Mouse (Mus musculus): ENCODE results near the gene Zfp747. TPM values are rescaled to one million over a fixed set of nuclear protein-coding genes. Genes with fewer than 3 reads are reported as not detected.
A peak's percentile ranks its signal among the peaks of the same experiment; 100 is the strongest.

The Zfp747 gene
- polyA plus RNA-seq, 1 experiment from 2014 or later: 5.5 TPM

DNA sequence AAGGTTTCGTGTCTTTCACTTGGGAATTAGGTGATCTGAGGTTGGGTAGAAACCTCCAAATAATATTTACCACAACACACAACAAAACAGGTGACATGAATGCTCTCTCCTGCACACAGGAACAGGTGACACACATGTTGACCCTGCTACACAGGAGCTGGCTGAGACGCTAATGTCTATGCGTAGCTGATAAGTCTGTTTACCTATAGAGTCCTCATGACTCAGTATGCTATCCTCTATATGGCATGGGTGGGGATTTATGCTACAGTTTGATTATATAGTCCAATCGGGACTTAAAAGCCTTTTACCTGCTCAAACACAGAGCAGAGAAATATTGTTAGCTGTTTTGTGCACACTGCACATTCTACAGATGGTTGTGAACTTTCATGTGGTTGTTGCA is 15.6 kb downstream of the Zfp747 start:
- Histone ChIP-seq H3K9me3 (replicated peaks; ENCODE audit: control insufficient read depth, low read length) (no peaks in the 10 kb centered on the region), H3K27ac (ENCODE audit: low read length) (no peak overlapping the region), H3K4me2 (ENCODE audit: low read depth, low read length) (no peak overlapping the region), H3K27me3 (ENCODE audit: control insufficient read depth, insufficient read depth, low read length) (peaks cover 22% of the 10 kb centered on the region), H3K4me3 (ENCODE audit: low read length) (no peak overlapping the region), H3K4me1 (ENCODE audit: control insufficient read depth, insufficient read depth, low read length) (no peaks in the 10 kb centered on the region; the same call in 1 of the 2 replicates), H3K36me3 (ENCODE audit: control insufficient read depth, insufficient read depth) (no peaks in the 10 kb centered on the region), H3K9ac (ENCODE audit: low read length) (no peak overlapping the region)
- ATAC-seq (replicated peaks; ENCODE audit: extremely low read depth, insufficient read depth, low FRiP score): no peak
- 59% methylated on average over 4 of the region's 4 CpGs for WGBS

DNA sequence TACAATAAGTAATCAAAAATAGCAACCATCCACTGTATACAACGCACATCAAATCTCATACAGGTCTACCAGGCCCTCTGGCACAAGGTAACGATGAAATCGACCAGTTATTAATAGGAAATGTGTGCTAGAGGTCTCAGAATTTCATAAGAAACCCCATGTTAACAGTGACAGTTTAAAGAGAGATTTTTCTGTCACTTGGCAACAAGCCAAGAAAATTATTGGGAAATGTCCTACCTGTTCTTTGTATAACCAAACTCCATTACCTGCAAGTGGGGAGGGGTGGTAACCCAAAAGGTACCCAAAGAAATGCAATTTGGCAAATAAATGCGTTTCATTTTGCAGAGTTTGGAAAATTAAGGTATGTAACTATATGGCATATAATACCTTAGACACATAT is 17.4 kb downstream of the Zfp747 start:
- H3K36me3 ChIP-seq (ENCODE audit: control insufficient read depth, insufficient read depth): no peaks in the 10 kb centered on the region
- no peak overlapping the region for H3K4me2 ChIP-seq (ENCODE audit: low read depth, low read length)
- H3K27me3 ChIP-seq (ENCODE audit: control insufficient read depth, insufficient read depth, low read length): peaks cover 16% of the 10 kb centered on the region
- H3K9ac ChIP-seq (ENCODE audit: low read length): no peak overlapping the region
- H3K9me3 ChIP-seq (replicated peaks; ENCODE audit: control insufficient read depth, low read length): no peaks in the 10 kb centered on the region
- H3K27ac ChIP-seq (ENCODE audit: low read length): no peak overlapping the region
- no peaks in the 10 kb centered on the region for H3K4me1 ChIP-seq (ENCODE audit: control insufficient read depth, insufficient read depth, low read length)
- ATAC-seq (replicated peaks; ENCODE audit: extremely low read depth, insufficient read depth, low FRiP score): no peak
- WGBS: 65% methylated on average over 4 of the region's 4 CpGs
- H3K4me3 ChIP-seq (ENCODE audit: low read length): no peak overlapping the region

DNA sequence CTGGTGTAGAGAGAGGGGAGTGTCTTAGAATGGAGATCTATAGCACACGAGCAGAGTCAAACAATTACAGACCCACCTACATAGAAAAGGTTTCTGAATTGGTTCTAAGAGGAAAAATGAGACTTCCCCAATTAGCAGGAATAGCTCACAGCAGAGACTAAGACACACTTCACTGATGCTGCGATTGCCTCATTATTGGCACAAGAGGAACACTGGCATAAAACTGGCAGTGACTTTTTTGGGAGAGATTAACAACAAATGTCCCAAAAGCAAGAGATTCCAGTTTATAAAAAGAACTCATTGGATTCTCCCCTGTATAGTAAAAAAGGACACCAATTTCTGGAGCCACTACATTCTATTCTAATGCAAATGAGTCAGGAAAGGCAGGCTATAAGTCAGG is 18.0 kb downstream of the Zfp747 start:
- Histone ChIP-seq H3K27me3 (ENCODE audit: control insufficient read depth, insufficient read depth, low read length) (peaks cover 16% of the 10 kb centered on the region), H3K4me3 (ENCODE audit: low read length) (no peak overlapping the region), H3K9me3 (replicated peaks; ENCODE audit: control insufficient read depth, low read length) (no peaks in the 10 kb centered on the region), H3K4me2 (ENCODE audit: low read depth, low read length) (no peak overlapping the region), H3K36me3 (ENCODE audit: control insufficient read depth, insufficient read depth) (no peaks in the 10 kb centered on the region), H3K4me1 (ENCODE audit: control insufficient read depth, insufficient read depth, low read length) (no peaks in the 10 kb centered on the region), H3K27ac (ENCODE audit: low read length) (no peak overlapping the region), H3K9ac (ENCODE audit: low read length) (no peak overlapping the region)
- WGBS: 58% methylated on average over 2 of the region's 2 CpGs
- no peak for ATAC-seq (replicated peaks; ENCODE audit: extremely low read depth, insufficient read depth, low FRiP score)

DNA sequence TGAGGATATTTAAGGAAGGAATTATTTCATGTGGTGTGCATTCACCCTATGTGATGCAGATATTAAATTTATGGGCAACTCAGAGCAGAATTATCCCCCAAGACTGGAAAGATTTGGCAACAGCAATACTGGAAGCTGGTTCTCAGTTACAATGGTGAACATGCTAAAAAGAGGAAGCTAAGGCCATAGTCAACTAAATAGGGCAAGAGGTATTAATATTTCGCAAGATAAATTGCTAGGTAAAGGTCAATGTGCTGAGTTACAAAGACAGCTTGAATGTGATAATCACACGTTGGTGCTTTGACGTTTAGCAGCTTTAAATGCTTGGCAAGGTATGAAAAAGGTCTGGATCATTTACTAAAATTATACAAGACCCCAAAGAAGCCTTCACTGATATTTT is 20.1 kb downstream of the Zfp747 start:
- H3K9ac ChIP-seq (ENCODE audit: low read length): no peak overlapping the region
- no peak overlapping the region for H3K27ac ChIP-seq (ENCODE audit: low read length)
- no peaks in the 10 kb centered on the region for H3K36me3 ChIP-seq (ENCODE audit: control insufficient read depth, insufficient read depth)
- no peaks in the 10 kb centered on the region for H3K9me3 ChIP-seq (replicated peaks; ENCODE audit: control insufficient read depth, low read length)
- H3K4me1 ChIP-seq (ENCODE audit: control insufficient read depth, insufficient read depth, low read length): no peaks in the 10 kb centered on the region
- peaks cover 7% of the 10 kb centered on the region; the same call in 1 of the 2 replicates for H3K27me3 ChIP-seq (ENCODE audit: control insufficient read depth, insufficient read depth, low read length)
- 51% methylated on average over 3 of the region's 3 CpGs for WGBS
- ATAC-seq (replicated peaks; ENCODE audit: extremely low read depth, insufficient read depth, low FRiP score): no peak
- no peak overlapping the region for H3K4me3 ChIP-seq (ENCODE audit: low read length)
- H3K4me2 ChIP-seq (ENCODE audit: low read depth, low read length): no peak overlapping the region

DNA sequence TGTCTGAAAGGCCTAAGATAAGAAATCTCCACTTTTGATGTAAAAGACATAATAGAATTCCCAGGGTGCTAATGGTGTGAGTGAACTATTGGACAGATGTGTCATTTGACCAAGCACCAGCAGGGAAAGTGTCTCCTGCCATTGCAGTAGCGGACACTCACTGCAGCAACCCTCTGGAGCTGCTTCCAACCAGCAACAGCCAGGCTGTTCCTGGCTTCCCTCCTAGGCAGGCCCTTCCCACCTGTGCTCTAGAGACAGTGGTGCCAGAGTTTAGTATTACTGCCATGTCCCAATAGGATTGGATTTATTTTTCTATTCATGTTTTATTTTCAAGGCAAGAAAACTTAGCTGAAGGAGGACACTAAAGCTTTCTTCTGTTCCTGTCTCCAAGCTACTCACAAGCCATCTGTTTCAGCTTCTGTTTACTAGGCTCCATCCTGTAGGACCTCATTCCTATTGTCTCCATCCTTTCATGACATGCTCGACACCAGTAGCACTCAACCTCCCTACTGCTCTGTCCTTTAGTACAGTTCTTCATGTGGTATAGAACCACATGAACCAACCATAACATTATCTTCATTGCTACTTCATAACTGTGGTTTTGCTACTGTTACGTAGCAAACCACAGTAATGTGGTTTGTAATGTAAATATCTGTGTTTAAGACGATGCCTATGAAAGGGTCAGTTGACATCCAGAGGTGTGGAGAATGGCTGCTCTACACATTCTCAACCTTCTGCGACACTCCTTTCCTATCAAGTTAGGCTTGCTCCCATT is 24.4 kb downstream of the Zfp747 start:
- no peak overlapping the region for H3K27ac ChIP-seq (ENCODE audit: low read length)
- 0 out of 2 replicates have a peak, but pooled peaks cover 2% of the 10 kb centered on the region for H3K27me3 ChIP-seq (ENCODE audit: control insufficient read depth, insufficient read depth, low read length)
- H3K4me3 ChIP-seq (ENCODE audit: low read length): no peak overlapping the region
- no peaks in the 10 kb centered on the region for H3K9me3 ChIP-seq (replicated peaks; ENCODE audit: control insufficient read depth, low read length)
- H3K36me3 ChIP-seq (ENCODE audit: control insufficient read depth, insufficient read depth): no peaks in the 10 kb centered on the region
- H3K4me2 ChIP-seq (ENCODE audit: low read depth, low read length): no peak overlapping the region
- whole genome bisulfite sequencing: 75% methylated on average over 5 of the region's 5 CpGs
- H3K4me1 ChIP-seq (ENCODE audit: control insufficient read depth, insufficient read depth, low read length): peaks cover 4% of the 10 kb centered on the region
- ATAC-seq (replicated peaks; ENCODE audit: extremely low read depth, insufficient read depth, low FRiP score): no peak
- no peak overlapping the region for H3K9ac ChIP-seq (ENCODE audit: low read length)

DNA sequence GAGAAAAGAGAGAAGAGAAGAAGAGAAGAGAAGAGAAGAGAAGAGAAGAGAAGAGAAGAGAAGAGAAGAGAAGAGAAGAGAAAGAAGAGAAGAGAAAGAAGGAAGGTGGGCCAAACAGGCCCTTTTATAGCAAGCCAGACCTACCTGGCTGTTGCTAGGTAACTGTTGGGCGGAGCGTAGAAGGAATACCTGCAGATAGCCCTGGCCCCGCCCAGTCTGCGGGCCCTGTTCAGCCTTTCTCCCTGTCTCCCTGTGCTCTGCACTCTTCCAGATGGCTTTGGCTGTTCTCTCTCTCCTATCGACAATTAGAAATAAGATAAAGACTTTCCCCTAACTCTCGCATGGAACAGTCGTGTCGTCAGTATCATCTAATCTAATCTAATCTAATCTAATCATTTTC is 29.2 kb downstream of the Zfp747 start:
- Histone ChIP-seq H3K9me3 (replicated peaks; ENCODE audit: control insufficient read depth, low read length) (no peaks in the 10 kb centered on the region), H3K27ac (ENCODE audit: low read length) (peak overlapping the region; percentile 97), H3K4me1 (ENCODE audit: control insufficient read depth, insufficient read depth, low read length) (peaks cover 20% of the 10 kb centered on the region), H3K27me3 (ENCODE audit: control insufficient read depth, insufficient read depth, low read length) (no peaks in the 10 kb centered on the region), H3K4me2 (ENCODE audit: low read depth, low read length) (peak overlapping the region; percentile 89), H3K9ac (ENCODE audit: low read length) (no peak overlapping the region), H3K4me3 (ENCODE audit: low read length) (peak overlapping the region; percentile 91), H3K36me3 (ENCODE audit: control insufficient read depth, insufficient read depth) (peaks cover 13% of the 10 kb centered on the region)
- no peak for ATAC-seq (replicated peaks; ENCODE audit: extremely low read depth, insufficient read depth, low FRiP score)
- WGBS: 12% methylated on average over 8 of the region's 8 CpGs

DNA sequence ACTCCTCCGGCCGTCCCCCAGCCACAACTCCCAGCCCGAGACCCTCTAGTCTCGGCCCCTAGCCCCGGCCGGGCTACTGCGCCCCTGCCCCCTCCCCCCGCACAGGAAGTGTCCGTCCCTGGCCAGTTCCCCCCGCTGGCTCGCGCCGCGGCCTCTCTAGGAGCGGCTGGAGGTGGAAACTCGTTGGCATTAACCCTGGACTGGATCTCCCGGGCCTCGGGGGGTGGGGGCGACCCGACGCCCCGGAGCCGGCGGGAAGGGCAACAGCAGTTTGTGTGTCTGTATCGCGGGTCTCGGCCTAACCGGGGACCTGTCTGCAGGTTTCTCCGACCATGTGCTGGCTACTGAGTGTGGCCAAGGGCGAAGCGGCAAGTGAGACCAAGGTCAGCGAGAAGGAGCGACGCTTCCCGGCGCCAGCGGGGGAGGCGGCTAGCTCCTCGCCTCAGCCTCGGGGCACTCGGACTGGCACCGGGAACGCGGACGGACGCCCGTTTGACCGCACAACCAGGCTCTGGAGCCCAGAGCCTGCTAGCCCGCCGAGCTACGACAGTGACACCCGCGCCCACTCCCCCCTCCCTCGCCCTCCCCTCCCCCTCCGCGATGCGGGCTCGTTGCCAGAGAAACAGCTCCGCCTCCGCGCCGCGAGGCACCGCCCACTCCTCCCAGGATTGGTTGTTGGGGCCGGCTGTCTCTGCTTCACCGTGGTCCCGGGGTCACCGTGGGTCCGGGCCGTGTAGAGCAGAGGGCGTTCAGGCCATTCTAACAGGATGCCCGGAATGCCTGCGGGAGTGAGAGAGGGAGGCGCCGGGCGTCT is 30.1 kb downstream of the Zfp747 start, which contains the start of gene Zfp768:
Zfp768 (minus strand) TSS at position 78 of the 814 bp plus-strand sequence.
- no peaks in the 10 kb centered on the region for H3K9me3 ChIP-seq (replicated peaks; ENCODE audit: control insufficient read depth, low read length)
- H3K9ac ChIP-seq (ENCODE audit: low read length): peak within 1 kb of the TSS; percentile 99
- peaks cover 15% of the 10 kb centered on the region for H3K36me3 ChIP-seq (ENCODE audit: control insufficient read depth, insufficient read depth)
- H3K4me3 ChIP-seq (ENCODE audit: low read length): peak within 1 kb of the TSS; percentile 91
- peak within 1 kb of the TSS; percentile 97 for H3K27ac ChIP-seq (ENCODE audit: low read length)
- peak within 1 kb of the TSS; percentile 89 for H3K4me2 ChIP-seq (ENCODE audit: low read depth, low read length)
- H3K27me3 ChIP-seq (ENCODE audit: control insufficient read depth, insufficient read depth, low read length): no peaks in the 10 kb centered on the region
- peak; percentile 93 for ATAC-seq (replicated peaks; ENCODE audit: extremely low read depth, insufficient read depth, low FRiP score)
- H3K4me1 ChIP-seq (ENCODE audit: control insufficient read depth, insufficient read depth, low read length): peaks cover 20% of the 10 kb centered on the region
- WGBS: under 1% methylated on average over 51 of the region's 76 CpGs

DNA sequence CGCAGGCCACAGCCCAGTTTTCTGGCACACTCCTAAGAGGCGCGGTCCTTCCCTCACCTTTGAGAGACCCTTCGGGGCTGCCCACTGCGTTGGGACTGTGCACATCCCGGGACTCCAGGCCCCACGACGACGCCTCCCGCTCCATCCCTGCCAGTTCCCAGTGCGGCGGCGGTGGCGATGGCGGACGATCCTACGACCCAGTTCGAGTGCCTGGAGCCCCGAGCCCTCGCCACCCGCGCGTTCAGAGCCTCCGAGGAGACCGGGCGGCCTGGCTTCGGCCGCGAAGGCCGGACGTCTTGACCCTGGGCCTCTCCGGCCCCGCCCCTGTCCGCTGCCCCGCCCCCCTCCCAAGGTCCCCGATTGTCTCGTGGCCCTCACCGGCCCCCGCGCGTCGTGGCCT is 30.8 kb downstream of the Zfp747 start:
- Histone ChIP-seq H3K9me3 (replicated peaks; ENCODE audit: control insufficient read depth, low read length) (no peaks in the 10 kb centered on the region), H3K4me3 (ENCODE audit: low read length) (peak overlapping the region; percentile 91), H3K27ac (ENCODE audit: low read length) (peak overlapping the region; percentile 97), H3K4me2 (ENCODE audit: low read depth, low read length) (peak overlapping the region; percentile 89), H3K36me3 (ENCODE audit: control insufficient read depth, insufficient read depth) (peaks cover 15% of the 10 kb centered on the region), H3K27me3 (ENCODE audit: control insufficient read depth, insufficient read depth, low read length) (no peaks in the 10 kb centered on the region), H3K4me1 (ENCODE audit: control insufficient read depth, insufficient read depth, low read length) (peaks cover 20% of the 10 kb centered on the region), H3K9ac (ENCODE audit: low read length) (peak overlapping the region; percentile 99)
- ATAC-seq (replicated peaks; ENCODE audit: extremely low read depth, insufficient read depth, low FRiP score): peak; percentile 32
- WGBS: under 1% methylated on average over 41 of the region's 42 CpGs

DNA sequence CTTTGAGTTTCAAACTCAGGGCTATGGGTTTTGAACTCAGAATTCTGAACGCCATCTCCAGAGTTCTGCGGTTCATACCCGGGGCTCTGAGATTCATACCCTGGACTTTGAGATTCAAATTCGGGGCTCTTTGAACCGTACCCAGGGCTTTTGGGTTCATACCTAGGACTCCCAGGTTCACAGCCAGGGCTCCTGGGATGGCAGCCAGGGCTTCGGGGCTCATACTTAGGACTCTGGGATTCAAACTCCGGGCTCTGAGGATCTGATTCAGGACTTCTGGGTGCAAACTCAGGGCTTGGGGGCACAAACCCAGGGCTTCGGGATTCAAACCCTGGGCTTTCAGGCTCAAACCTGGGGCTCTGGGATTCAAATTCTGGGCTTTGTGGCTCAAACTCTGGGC is 31.5 kb downstream of the Zfp747 start:
- Histone ChIP-seq H3K4me2 (ENCODE audit: low read depth, low read length) (peak overlapping the region; percentile 89), H3K9me3 (replicated peaks; ENCODE audit: control insufficient read depth, low read length) (no peaks in the 10 kb centered on the region), H3K4me1 (ENCODE audit: control insufficient read depth, insufficient read depth, low read length) (peaks cover 20% of the 10 kb centered on the region), H3K27ac (ENCODE audit: low read length) (no peak overlapping the region; the same call in 1 of the 2 replicates), H3K4me3 (ENCODE audit: low read length) (peak overlapping the region; percentile 91), H3K36me3 (ENCODE audit: control insufficient read depth, insufficient read depth) (peaks cover 15% of the 10 kb centered on the region), H3K9ac (ENCODE audit: low read length) (peak overlapping the region; percentile 99), H3K27me3 (ENCODE audit: control insufficient read depth, insufficient read depth, low read length) (no peaks in the 10 kb centered on the region)
- 84% methylated on average over 8 of the region's 8 CpGs for WGBS
- ATAC-seq (replicated peaks; ENCODE audit: extremely low read depth, insufficient read depth, low FRiP score): no peak

Data from heart, embryonic 16.5 days (tissue).